Mouse (Mus musculus): ENCODE measurements around the gene Rack1. TPM values are rescaled to one million over a fixed set of nuclear protein-coding genes. Genes with fewer than 3 reads are reported as not detected.

The Rack1 gene
- polyA plus RNA-seq, 1 experiment from 2014 or later = 994 TPM

DNA sequence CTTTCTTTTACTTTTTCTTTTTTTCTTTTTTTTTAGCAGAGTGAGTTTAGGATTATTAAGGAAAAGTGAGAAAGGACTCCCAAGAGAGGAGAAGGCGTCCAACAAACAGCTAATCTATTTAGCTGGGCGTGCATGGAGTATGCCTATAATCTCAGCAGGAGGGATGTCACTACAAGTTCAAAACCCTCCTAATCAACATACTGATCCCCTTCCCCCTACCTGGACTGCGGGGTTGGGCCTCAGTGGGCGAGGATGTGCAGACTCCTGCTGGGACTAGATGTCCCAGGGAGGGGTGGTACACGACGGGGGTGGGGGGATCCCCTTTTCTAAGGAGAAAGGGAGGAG, 26.6 kb downstream of the Rack1 start:
- Histone ChIP-seq H3K9ac (ENCODE audit: low read depth, low read length) (peak overlapping the region; percentile 58; the same call in 1 of the 2 replicates), H3K36me3 (ENCODE audit: control insufficient read depth, insufficient read depth, low read length) (no peaks in the 10 kb centered on the region), H3K9me3 (ENCODE audit: control insufficient read depth, low read length) (no peaks in the 10 kb centered on the region), H3K27me3 (ENCODE audit: control insufficient read depth, insufficient read depth, low read length) (peaks cover 5% of the 10 kb centered on the region; the same call in 1 of the 2 replicates), H3K4me3 (ENCODE audit: low read length) (peak overlapping the region; percentile 44), H3K4me1 (ENCODE audit: control insufficient read depth, insufficient read depth, low read length) (0 out of 2 replicates have a peak, but pooled peaks cover 2% of the 10 kb centered on the region), H3K4me2 (replicated peaks; ENCODE audit: low read depth, low read length) (peak overlapping the region; percentile 62), H3K27ac (ENCODE audit: low read depth, low read length) (peak overlapping the region; percentile 62; the same call in 1 of the 2 replicates)
- WGBS = 0% methylated on average over 6 of the region's 6 CpGs
- peak; percentile 37 for ATAC-seq (ENCODE audit: low FRiP score, low TSS enrichment)

GRCm38 (mm10) chr11:48827926-48828325, 27.8 kb downstream of the Rack1 start:
- no peaks in the 10 kb centered on the region for H3K36me3 ChIP-seq (ENCODE audit: control insufficient read depth, insufficient read depth, low read length)
- no peak overlapping the region for H3K4me3 ChIP-seq (ENCODE audit: low read length)
- no peak overlapping the region for H3K27ac ChIP-seq (ENCODE audit: low read depth, low read length)
- H3K4me1 ChIP-seq (ENCODE audit: control insufficient read depth, insufficient read depth, low read length) = 0 out of 2 replicates have a peak, but pooled peaks cover 2% of the 10 kb centered on the region
- ATAC-seq (ENCODE audit: low FRiP score, low TSS enrichment) = no peak
- WGBS = 66% methylated on average over 6 of the region's 6 CpGs
- no peak overlapping the region for H3K4me2 ChIP-seq (replicated peaks; ENCODE audit: low read depth, low read length)
- peaks cover 5% of the 10 kb centered on the region; the same call in 1 of the 2 replicates for H3K27me3 ChIP-seq (ENCODE audit: control insufficient read depth, insufficient read depth, low read length)
- no peaks in the 10 kb centered on the region for H3K9me3 ChIP-seq (ENCODE audit: control insufficient read depth, low read length)
- no peak overlapping the region for H3K9ac ChIP-seq (ENCODE audit: low read depth, low read length)

DNA sequence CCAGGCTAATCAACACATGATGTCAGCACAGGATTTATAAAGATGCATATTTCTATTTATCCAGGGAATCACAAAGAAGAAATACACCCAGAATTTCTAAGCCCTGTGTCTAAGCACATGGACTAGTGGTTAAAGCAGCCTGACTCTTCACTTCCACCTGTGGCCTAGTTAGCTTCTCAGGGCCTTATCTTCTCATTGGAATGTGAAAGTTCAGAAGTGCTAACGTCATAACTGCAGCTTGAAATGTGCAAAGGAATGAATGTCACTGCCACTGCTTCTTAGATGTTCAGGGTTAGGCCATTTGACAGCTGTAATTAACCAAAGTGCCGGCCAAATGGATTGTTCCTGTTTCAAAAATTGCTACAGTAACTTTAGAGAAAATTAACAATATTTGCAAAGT, 30.1 kb downstream of the Rack1 start:
- Histone ChIP-seq H3K27me3 (ENCODE audit: control insufficient read depth, insufficient read depth, low read length) (no peaks in the 10 kb centered on the region), H3K4me3 (ENCODE audit: low read length) (no peak overlapping the region), H3K9me3 (ENCODE audit: control insufficient read depth, low read length) (no peaks in the 10 kb centered on the region), H3K9ac (ENCODE audit: low read depth, low read length) (no peak overlapping the region), H3K4me2 (replicated peaks; ENCODE audit: low read depth, low read length) (no peak overlapping the region), H3K4me1 (ENCODE audit: control insufficient read depth, insufficient read depth, low read length) (no peaks in the 10 kb centered on the region), H3K27ac (ENCODE audit: low read depth, low read length) (no peak overlapping the region), H3K36me3 (ENCODE audit: control insufficient read depth, insufficient read depth, low read length) (no peaks in the 10 kb centered on the region)
- no peak for ATAC-seq (ENCODE audit: low FRiP score, low TSS enrichment)
- WGBS = 69% methylated on average over 2 of the region's 2 CpGs

GRCm38 (mm10) chr11:48831273-48831672, 31.1 kb downstream of the Rack1 start:
- Histone ChIP-seq H3K9ac (ENCODE audit: low read depth, low read length) (no peak overlapping the region), H3K27me3 (ENCODE audit: control insufficient read depth, insufficient read depth, low read length) (peaks cover 3% of the 10 kb centered on the region; the same call in 1 of the 2 replicates), H3K27ac (ENCODE audit: low read depth, low read length) (no peak overlapping the region), H3K36me3 (ENCODE audit: control insufficient read depth, insufficient read depth, low read length) (no peaks in the 10 kb centered on the region), H3K4me1 (ENCODE audit: control insufficient read depth, insufficient read depth, low read length) (no peaks in the 10 kb centered on the region), H3K4me3 (ENCODE audit: low read length) (no peak overlapping the region), H3K4me2 (replicated peaks; ENCODE audit: low read depth, low read length) (no peak overlapping the region), H3K9me3 (ENCODE audit: control insufficient read depth, low read length) (no peaks in the 10 kb centered on the region)
- 75% methylated on average over 2 of the region's 2 CpGs for WGBS
- ATAC-seq (ENCODE audit: low FRiP score, low TSS enrichment) = no peak

- Histone ChIP-seq H3K27me3 (ENCODE audit: control insufficient read depth, insufficient read depth, low read length) (peaks cover 4% of the 10 kb centered on the region; the same call in 1 of the 2 replicates), H3K36me3 (ENCODE audit: control insufficient read depth, insufficient read depth, low read length) (no peaks in the 10 kb centered on the region), H3K4me3 (ENCODE audit: low read length) (peak overlapping the region; percentile 50), H3K9me3 (ENCODE audit: control insufficient read depth, low read length) (no peaks in the 10 kb centered on the region), H3K4me1 (ENCODE audit: control insufficient read depth, insufficient read depth, low read length) (no peaks in the 10 kb centered on the region), H3K27ac (ENCODE audit: low read depth, low read length) (no peak overlapping the region), H3K9ac (ENCODE audit: low read depth, low read length) (no peak overlapping the region), H3K4me2 (replicated peaks; ENCODE audit: low read depth, low read length) (peak overlapping the region; percentile 43)
- 0 out of 2 replicates have a peak, but pooled peaks have one; percentile 1 for ATAC-seq (ENCODE audit: low FRiP score, low TSS enrichment)
- 41% methylated on average over 9 of the region's 9 CpGs for WGBS
Observed at GRCm38 (mm10) chr11:48833078-48833730, 33.1 kb downstream of the Rack1 start.

DNA sequence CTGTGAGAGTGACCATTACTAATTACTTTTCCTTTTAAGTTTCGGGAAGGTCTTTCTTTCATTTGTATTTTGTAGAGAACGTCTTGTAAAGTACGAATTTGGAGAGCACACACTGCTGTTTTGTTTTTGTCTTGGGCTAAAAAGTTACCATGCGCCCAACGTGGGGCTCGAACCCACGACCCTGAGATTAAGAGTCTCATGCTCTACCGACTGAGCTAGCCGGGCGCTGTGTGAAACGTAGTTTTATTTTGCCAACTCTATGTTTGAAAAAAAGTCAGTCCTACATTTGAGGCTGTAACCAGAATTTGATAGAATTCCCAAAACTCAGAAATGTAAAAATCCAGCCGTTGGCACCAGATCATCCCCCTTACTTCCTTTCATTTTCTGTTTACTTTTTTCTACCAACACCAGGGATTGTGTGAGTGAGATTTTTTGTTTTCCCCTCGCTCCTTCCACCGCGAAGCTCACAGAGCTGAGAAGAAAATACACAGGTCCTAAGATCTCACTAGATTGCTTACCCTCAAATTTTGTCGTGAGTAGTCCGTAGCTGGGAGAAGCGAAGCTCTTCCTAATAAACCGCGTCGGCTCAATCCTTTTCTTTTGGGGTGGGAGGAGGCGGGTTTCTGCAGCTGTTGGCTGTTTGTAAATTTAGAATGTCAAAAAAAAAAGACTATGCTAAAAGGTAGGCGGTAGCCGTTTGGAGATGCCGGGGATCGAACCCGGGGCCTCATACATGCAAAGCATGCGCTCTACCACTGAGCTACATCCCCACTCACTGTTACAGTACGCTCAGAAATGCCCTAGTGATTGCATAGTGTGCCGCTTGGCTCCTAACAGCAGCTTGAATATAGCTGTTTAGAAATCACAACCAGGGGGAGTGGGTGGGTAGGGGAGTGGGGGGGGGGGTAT, 33.9 kb downstream of the Rack1 start:
- peaks cover 4% of the 10 kb centered on the region; the same call in 1 of the 2 replicates for H3K27me3 ChIP-seq (ENCODE audit: control insufficient read depth, insufficient read depth, low read length)
- H3K4me3 ChIP-seq (ENCODE audit: low read length) = peak overlapping the region; percentile 50
- H3K27ac ChIP-seq (ENCODE audit: low read depth, low read length) = no peak overlapping the region
- peak overlapping the region; percentile 43 for H3K4me2 ChIP-seq (replicated peaks; ENCODE audit: low read depth, low read length)
- ATAC-seq (ENCODE audit: low FRiP score, low TSS enrichment) = peak; percentile 87
- H3K36me3 ChIP-seq (ENCODE audit: control insufficient read depth, insufficient read depth, low read length) = no peaks in the 10 kb centered on the region
- no peaks in the 10 kb centered on the region for H3K9me3 ChIP-seq (ENCODE audit: control insufficient read depth, low read length)
- peak overlapping the region; percentile 29 for H3K9ac ChIP-seq (ENCODE audit: low read depth, low read length)
- peaks cover 3% of the 10 kb centered on the region; the same call in 1 of the 2 replicates for H3K4me1 ChIP-seq (ENCODE audit: control insufficient read depth, insufficient read depth, low read length)
- WGBS = under 1% methylated on average over 30 of the region's 30 CpGs

- Histone ChIP-seq H3K9me3 (ENCODE audit: control insufficient read depth, low read length) (no peaks in the 10 kb centered on the region), H3K4me1 (ENCODE audit: control insufficient read depth, insufficient read depth, low read length) (peaks cover 3% of the 10 kb centered on the region; the same call in 1 of the 2 replicates), H3K4me2 (replicated peaks; ENCODE audit: low read depth, low read length) (no peak overlapping the region), H3K36me3 (ENCODE audit: control insufficient read depth, insufficient read depth, low read length) (no peaks in the 10 kb centered on the region), H3K9ac (ENCODE audit: low read depth, low read length) (no peak overlapping the region), H3K27ac (ENCODE audit: low read depth, low read length) (no peak overlapping the region), H3K4me3 (ENCODE audit: low read length) (no peak overlapping the region), H3K27me3 (ENCODE audit: control insufficient read depth, insufficient read depth, low read length) (peaks cover 4% of the 10 kb centered on the region; the same call in 1 of the 2 replicates)
- 73% methylated on average over 6 of the region's 6 CpGs for WGBS
- no peak for ATAC-seq (ENCODE audit: low FRiP score, low TSS enrichment)
Observed at GRCm38 (mm10) chr11:48835923-48836322, 35.8 kb downstream of the Rack1 start.

- WGBS = 10% methylated on average over 11 of the region's 11 CpGs
- no peak; the same call in 1 of the 2 replicates for ATAC-seq (ENCODE audit: low FRiP score, low TSS enrichment)
Observed at GRCm38 (mm10) chr11:48836990-48837309, 36.8 kb downstream of the Rack1 start.

More at GRCm38 (mm10) chr11:48836990-48837309, 36.8 kb downstream of the Rack1 start:
- Histone ChIP-seq H3K9ac (ENCODE audit: low read depth, low read length) (peak overlapping the region; percentile 61; the same call in 1 of the 2 replicates), H3K4me1 (ENCODE audit: control insufficient read depth, insufficient read depth, low read length) (peaks cover 3% of the 10 kb centered on the region; the same call in 1 of the 2 replicates), H3K4me3 (ENCODE audit: low read length) (peak overlapping the region; percentile 84), H3K27ac (ENCODE audit: low read depth, low read length) (no peak overlapping the region), H3K9me3 (ENCODE audit: control insufficient read depth, low read length) (no peaks in the 10 kb centered on the region), H3K4me2 (replicated peaks; ENCODE audit: low read depth, low read length) (peak overlapping the region; percentile 84), H3K36me3 (ENCODE audit: control insufficient read depth, insufficient read depth, low read length) (no peaks in the 10 kb centered on the region), H3K27me3 (ENCODE audit: control insufficient read depth, insufficient read depth, low read length) (peaks cover 4% of the 10 kb centered on the region; the same call in 1 of the 2 replicates)
